15 mouse cellular contexts compared by ENCODE assay signal in the genomic region with DNA sequence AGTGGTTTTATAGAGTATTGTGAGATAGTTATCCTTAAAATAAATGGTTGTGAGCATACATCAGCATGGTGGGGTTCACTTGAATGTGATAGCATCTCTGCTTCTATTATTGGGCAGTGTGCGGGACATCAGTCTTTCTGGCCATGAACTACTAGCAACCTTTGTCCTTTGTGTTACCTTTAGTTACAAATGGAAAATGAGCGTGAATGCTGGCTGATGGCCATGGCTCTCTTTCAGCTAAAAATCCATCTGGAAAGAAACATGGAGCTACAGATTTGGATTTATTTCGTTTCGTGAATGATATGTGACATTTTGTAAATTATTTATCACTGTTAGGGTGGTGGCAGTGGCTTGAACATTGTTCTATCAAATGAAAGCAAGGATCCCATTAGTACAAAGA.
DNase-seq lines count a peak whose midpoint lies in the region; ATAC-seq lines count a peak whose summit lies in the region.
"Had no signal": no experiment of that assay in that cellular context is flagged by ENCODE, and none has a peak within 500 bp of the region (broad histone marks: within the 10 kb centered on the region; RNA-seq: fewer than 3 reads in every experiment).

No protein-coding gene starts in this region.

- ATAC-seq in heart, embryonic 14.5 days (ENCODE audit: insufficient number of reproducible peaks, insufficient read depth, low FRiP score, low read depth): no peak
- no peak for ATAC-seq in midbrain, embryonic 12.5 days (ENCODE audit: low FRiP score, low read depth)
- ATAC-seq in hindbrain, embryonic 14.5 days (ENCODE audit: low FRiP score): no peak
- ATAC-seq in neural tube, embryonic 15.5 days (ENCODE audit: low FRiP score): no peak
- ATAC-seq: liver, postnatal 0 days had no signal

- no peaks in the 10 kb centered on the region for H3K9me3 ChIP-seq in heart, embryonic 14.5 days (ENCODE audit: control insufficient read depth, low read length)
- no peaks in the 10 kb centered on the region for H3K9me3 ChIP-seq in midbrain, embryonic 12.5 days
- no peaks in the 10 kb centered on the region for H3K9me3 ChIP-seq in midbrain, embryonic 10.5 days (replicated peaks)
- no peaks in the 10 kb centered on the region for H3K9me3 ChIP-seq in hindbrain, embryonic 14.5 days (ENCODE audit: control insufficient read depth, low read length)
- H3K9me3 ChIP-seq in neural tube, embryonic 15.5 days (replicated peaks): no peaks in the 10 kb centered on the region
- H3K9me3 ChIP-seq: G1E had no signal

- H3K36me3 ChIP-seq in heart, embryonic 14.5 days (ENCODE audit: control insufficient read depth, insufficient read depth, low read length): peaks cover 7% of the 10 kb centered on the region; the same call in 1 of the 2 replicates
- peaks cover 6% of the 10 kb centered on the region; the same call in 1 of the 2 replicates for H3K36me3 ChIP-seq in midbrain, embryonic 12.5 days
- H3K36me3 ChIP-seq in midbrain, embryonic 10.5 days: no peaks in the 10 kb centered on the region
- no peaks in the 10 kb centered on the region for H3K36me3 ChIP-seq in hindbrain, embryonic 14.5 days (replicated peaks; ENCODE audit: control insufficient read depth, insufficient read depth)
- H3K36me3 ChIP-seq in neural tube, embryonic 15.5 days: no peaks in the 10 kb centered on the region

- 50% methylated on average over 4 of the region's 4 CpGs for WGBS in heart, embryonic 14.5 days
- WGBS in midbrain, embryonic 12.5 days: 71% methylated on average over 4 of the region's 4 CpGs
- 88% methylated on average over 4 of the region's 4 CpGs for WGBS in midbrain, embryonic 10.5 days
- WGBS in hindbrain, embryonic 14.5 days: 39% methylated on average over 4 of the region's 4 CpGs
- WGBS in neural tube, embryonic 15.5 days: 18% methylated on average over 4 of the region's 4 CpGs

- 0 out of 2 replicates have a peak overlapping the region, but pooled peaks have one; percentile 6 for H3K4me2 ChIP-seq in heart, embryonic 14.5 days (ENCODE audit: low read length)
- no peak overlapping the region for H3K4me2 ChIP-seq in midbrain, embryonic 12.5 days (replicated peaks)
- no peak overlapping the region for H3K4me2 ChIP-seq in hindbrain, embryonic 14.5 days (replicated peaks)
- H3K4me2 ChIP-seq in neural tube, embryonic 15.5 days: no peak overlapping the region; the same call in 1 of the 2 replicates

- no peaks in the 10 kb centered on the region for H3K27me3 ChIP-seq in heart, embryonic 14.5 days (ENCODE audit: control insufficient read depth, insufficient read depth, low read length)
- no peaks in the 10 kb centered on the region for H3K27me3 ChIP-seq in midbrain, embryonic 12.5 days
- no peaks in the 10 kb centered on the region for H3K27me3 ChIP-seq in midbrain, embryonic 10.5 days (ENCODE audit: low read depth, poor library complexity, severe bottlenecking)
- no peaks in the 10 kb centered on the region for H3K27me3 ChIP-seq in hindbrain, embryonic 14.5 days (ENCODE audit: control insufficient read depth, insufficient read depth, low read length)
- H3K27me3 ChIP-seq in neural tube, embryonic 15.5 days (replicated peaks): no peaks in the 10 kb centered on the region

- intact Hi-C loops in heart, postnatal 14 days (cut with DNase I): loop anchor here (5.0 kb wide), 1 partner anchor 110 kb away; no protein-coding TSS in a partner anchor

- H3K9ac ChIP-seq in heart, embryonic 14.5 days (ENCODE audit: low read length): no peak overlapping the region
- H3K9ac ChIP-seq in midbrain, embryonic 12.5 days (replicated peaks): no peak overlapping the region
- H3K9ac ChIP-seq in hindbrain, embryonic 14.5 days: no peak overlapping the region
- no peak overlapping the region for H3K9ac ChIP-seq in neural tube, embryonic 15.5 days (replicated peaks)
- H3K9ac ChIP-seq: liver, postnatal 0 days had no signal

- peak overlapping the region; percentile 15 to 20; a peak in 2 of 4 replicates for H3K27ac ChIP-seq in heart, embryonic 14.5 days (replicated peaks in 1 of 2; ENCODE audit: control insufficient read depth in 1 of 2, insufficient read depth in 1 of 2, low read depth in 2 of 2, low read length in 2 of 2)
- H3K27ac ChIP-seq in midbrain, embryonic 12.5 days (replicated peaks): peak overlapping the region; percentile 36; the same call in 1 of the 2 replicates
- H3K27ac ChIP-seq in midbrain, embryonic 10.5 days (replicated peaks): no peak overlapping the region; the same call in 1 of the 2 replicates
- H3K27ac ChIP-seq in hindbrain, embryonic 14.5 days: peak overlapping the region; percentile 17
- H3K27ac ChIP-seq in neural tube, embryonic 15.5 days (replicated peaks): peak overlapping the region; percentile 63
- H3K27ac ChIP-seq: gastrocnemius, adult 2 months had no signal

- peaks cover 0 to 21% of the 10 kb centered on the region in 2 experiments; a peak in 2 of 4 replicates for H3K4me1 ChIP-seq in heart, embryonic 14.5 days (ENCODE audit: control insufficient read depth in 2 of 2, insufficient read depth in 2 of 2, low read length in 2 of 2)
- H3K4me1 ChIP-seq in midbrain, embryonic 12.5 days: peaks cover 24% of the 10 kb centered on the region
- peaks cover 25% of the 10 kb centered on the region for H3K4me1 ChIP-seq in midbrain, embryonic 10.5 days
- peaks cover 24% of the 10 kb centered on the region for H3K4me1 ChIP-seq in hindbrain, embryonic 14.5 days (replicated peaks; ENCODE audit: control insufficient read depth, insufficient read depth, low read length)
- peaks cover 26% of the 10 kb centered on the region for H3K4me1 ChIP-seq in neural tube, embryonic 15.5 days

- H3K4me3 ChIP-seq in heart, embryonic 14.5 days (ENCODE audit: control insufficient read depth in 1 of 2, insufficient read depth in 1 of 2, low read depth in 1 of 2, low read length in 2 of 2): no peak overlapping the region
- no peak overlapping the region for H3K4me3 ChIP-seq in midbrain, embryonic 12.5 days
- H3K4me3 ChIP-seq in midbrain, embryonic 10.5 days: no peak overlapping the region
- no peak overlapping the region for H3K4me3 ChIP-seq in hindbrain, embryonic 14.5 days (replicated peaks; ENCODE audit: low read length)
- no peak overlapping the region for H3K4me3 ChIP-seq in neural tube, embryonic 15.5 days (replicated peaks)
- H3K4me3 ChIP-seq: erythroblast, embryonic 14.5 days; gastrocnemius, adult 2 months had no signal

- DNase-seq in heart, postnatal 14 days: no peak
- no peak for DNase-seq in midbrain, embryonic 10.5 days (ENCODE audit: low spot score)
- DNase-seq in hindbrain, embryonic 14.5 days (ENCODE audit: low spot score): no peak
- no peak for DNase-seq in thymus, postnatal 25 days
- DNase-seq in right cerebral cortex, adult 18-20 months: no peak
- DNase-seq: cerebellum, adult 9-10 months; gastrocnemius, adult 2 months; kidney, adult 9 months; liver, postnatal 0 days; thymus, postnatal 14 days had no signal
